Mouse (Mus musculus) erythroblast, embryonic 14.5 days (primary cell): Measurements from ENCODE around the gene Grip1. TPM values are rescaled to one million over a fixed set of nuclear protein-coding genes. Genes with fewer than 3 reads are reported as not detected.

ENCODE experiments used
- H3K27me3 ChIP-seq: 2 replicates; pipeline ENCODE4 v1.6.1; 2012; ENCODE audit warnings: inconsistent platforms; ENCODE audit not compliant: control insufficient read depth
- H3K36me3 ChIP-seq: 2 replicates; pipeline ENCODE4 v1.6.1; 2012; ENCODE audit warnings: mild to moderate bottlenecking, inconsistent platforms; ENCODE audit not compliant: control insufficient read depth
- H3K4me1 ChIP-seq: 2 replicates; pipeline ENCODE4 v1.6.1; 2012; ENCODE audit warnings: inconsistent platforms; ENCODE audit not compliant: control insufficient read depth
- H3K4me3 ChIP-seq: replicated peaks from 2 replicates; pipeline ENCODE3; 2012; ENCODE audit warnings: moderate library complexity, mild to moderate bottlenecking, inconsistent platforms
- H3K9me3 ChIP-seq: 2 replicates; pipeline ENCODE4 v1.6.1; 2012; ENCODE audit warnings: low read length, inconsistent platforms, mixed read lengths; ENCODE audit not compliant: control insufficient read depth
- GATA1 ChIP-seq: IDR thresholded peaks from 2 replicates; pipeline ENCODE4 v1.6.1; 2012; ENCODE audit warnings: low read length, inconsistent platforms, mixed read lengths
- TAL1 ChIP-seq: IDR thresholded peaks from 3 replicates; pipeline ENCODE4 v1.6.1; 2012; ENCODE audit warnings: low read length, inconsistent platforms, mixed read lengths
- polyA plus RNA-seq: library from polyadenylated mRNA; stranded (reverse); fragments of >175 nt; gene quantifications from 2 replicates; pipeline ENCODE4 v1.2.3, GENCODE M21; 2012

Grip1 gene
- polyA plus RNA-seq, 1 experiment: not detected

- TF ChIP-seq GATA1: no peak
- TF ChIP-seq TAL1: no peak
- H3K27me3 ChIP-seq: peaks cover 35% of the 10 kb centered on the region
- no peaks in the 10 kb centered on the region for H3K9me3 ChIP-seq
- H3K4me1 ChIP-seq: no peaks in the 10 kb centered on the region
- no peaks in the 10 kb centered on the region for H3K36me3 ChIP-seq
- H3K4me3 ChIP-seq: peak overlapping the region; percentile 38
Measured at GRCm38 (mm10) chr10:119454668-119455542, 1.3 kb downstream of the Grip1 start.

GRCm38 (mm10) chr10:119455543-119455940 is 1.9 kb downstream of the Grip1 start:
- H3K4me3 ChIP-seq: no peak overlapping the region
- no peaks in the 10 kb centered on the region for H3K4me1 ChIP-seq
- peaks cover 35% of the 10 kb centered on the region for H3K27me3 ChIP-seq
- TF ChIP-seq TAL1 (no peak), GATA1 (no peak)
- H3K36me3 ChIP-seq: no peaks in the 10 kb centered on the region
- no peaks in the 10 kb centered on the region for H3K9me3 ChIP-seq

- Histone ChIP-seq H3K27me3 (peaks cover 35% of the 10 kb centered on the region), H3K9me3 (no peaks in the 10 kb centered on the region), H3K4me1 (no peaks in the 10 kb centered on the region), H3K36me3 (no peaks in the 10 kb centered on the region), H3K4me3 (no peak overlapping the region)
- TF ChIP-seq GATA1 (no peak), TAL1 (no peak)
Measured at GRCm38 (mm10) chr10:119457121-119457520, 3.5 kb downstream of the Grip1 start.

- Histone ChIP-seq H3K9me3 (peaks cover 7% of the 10 kb centered on the region), H3K4me1 (no peaks in the 10 kb centered on the region), H3K36me3 (no peaks in the 10 kb centered on the region), H3K4me3 (no peak overlapping the region), H3K27me3 (peaks cover 17% of the 10 kb centered on the region)
- TF ChIP-seq TAL1 (no peak), GATA1 (no peak)
Measured at GRCm38 (mm10) chr10:119458991-119459390, 5.4 kb downstream of the Grip1 start.

- no peaks in the 10 kb centered on the region for H3K27me3 ChIP-seq
- TF ChIP-seq GATA1: no peak
- no peak for TF ChIP-seq TAL1
- no peaks in the 10 kb centered on the region for H3K4me1 ChIP-seq
- peaks cover 22% of the 10 kb centered on the region for H3K9me3 ChIP-seq
- no peak overlapping the region for H3K4me3 ChIP-seq
- H3K36me3 ChIP-seq: no peaks in the 10 kb centered on the region
Measured at GRCm38 (mm10) chr10:119463345-119463744, 9.7 kb downstream of the Grip1 start.

GRCm38 (mm10) chr10:119463793-119464192 is 10.2 kb downstream of the Grip1 start:
- H3K36me3 ChIP-seq: no peaks in the 10 kb centered on the region
- H3K4me1 ChIP-seq: no peaks in the 10 kb centered on the region
- H3K27me3 ChIP-seq: no peaks in the 10 kb centered on the region
- no peak for TF ChIP-seq GATA1
- TF ChIP-seq TAL1: no peak
- H3K9me3 ChIP-seq: peaks cover 22% of the 10 kb centered on the region
- H3K4me3 ChIP-seq: no peak overlapping the region

- no peaks in the 10 kb centered on the region for H3K4me1 ChIP-seq
- no peaks in the 10 kb centered on the region for H3K36me3 ChIP-seq
- peaks cover 31% of the 10 kb centered on the region for H3K9me3 ChIP-seq
- H3K4me3 ChIP-seq: no peak overlapping the region
- TF ChIP-seq GATA1: no peak
- TF ChIP-seq TAL1: no peak
- no peaks in the 10 kb centered on the region for H3K27me3 ChIP-seq
Measured at GRCm38 (mm10) chr10:119467976-119468375, 14.3 kb downstream of the Grip1 start.

- peaks cover 25% of the 10 kb centered on the region for H3K9me3 ChIP-seq
- no peaks in the 10 kb centered on the region for H3K27me3 ChIP-seq
- no peaks in the 10 kb centered on the region for H3K36me3 ChIP-seq
- no peaks in the 10 kb centered on the region for H3K4me1 ChIP-seq
- TF ChIP-seq TAL1: no peak
- TF ChIP-seq GATA1: no peak
- H3K4me3 ChIP-seq: no peak overlapping the region
Measured at GRCm38 (mm10) chr10:119470096-119470495, 16.5 kb downstream of the Grip1 start.

GRCm38 (mm10) chr10:119475166-119475565 is 21.5 kb downstream of the Grip1 start:
- Histone ChIP-seq H3K4me3 (no peak overlapping the region), H3K9me3 (peaks cover 17% of the 10 kb centered on the region), H3K36me3 (no peaks in the 10 kb centered on the region), H3K4me1 (no peaks in the 10 kb centered on the region), H3K27me3 (no peaks in the 10 kb centered on the region)
- TF ChIP-seq GATA1: no peak
- no peak for TF ChIP-seq TAL1
